Mouse (Mus musculus): Measurements from ENCODE around the gene Olfr308.
"Not testable (repeated sequence)": the region's sequence is repeated elsewhere in the genome, so short reads cannot be mapped to it uniquely, and the experiment has no call there.

The Olfr308 gene

DNA sequence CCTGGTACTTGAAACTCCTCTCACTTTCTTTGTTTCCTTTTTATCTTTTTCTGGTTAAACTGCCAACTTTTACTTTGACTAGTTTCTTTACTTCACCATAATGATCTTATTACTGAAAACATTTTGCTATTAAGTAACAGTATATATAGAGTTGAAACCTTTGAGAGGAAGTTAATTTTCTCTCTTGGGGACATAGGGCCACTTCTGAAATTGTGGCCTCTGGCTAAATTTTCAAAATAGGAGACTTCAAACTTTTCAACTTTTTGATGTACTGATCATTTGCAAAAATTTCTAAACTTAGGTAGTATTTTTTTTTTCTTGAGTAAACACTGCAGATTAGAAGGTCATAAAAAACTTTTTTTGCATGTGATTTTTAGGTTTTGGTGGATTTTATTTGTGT, at the start of gene Olfr308:
Gene Olfr308, minus strand, starts transcription at position 101 of the 400 bp plus-strand sequence.
- DNase-seq (ENCODE audit: low spot score in 2 of 2) = no peak

DNA sequence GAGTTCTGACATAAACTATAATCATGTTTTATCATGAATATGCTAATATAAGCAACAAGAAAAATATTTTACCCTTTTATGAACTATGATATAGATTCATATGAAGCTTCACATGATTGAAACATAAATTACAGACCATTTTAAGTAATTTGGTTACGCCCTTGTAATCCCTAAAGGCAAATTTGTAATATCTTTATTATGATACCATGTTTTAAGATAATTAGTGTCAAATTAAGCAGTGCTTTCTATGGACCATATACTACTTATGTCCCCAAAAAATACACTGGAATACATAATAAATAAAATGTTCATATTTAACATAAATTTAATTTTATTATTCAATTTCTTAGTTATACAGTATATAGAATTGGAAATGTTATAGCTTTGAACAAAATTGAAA, 41.4 kb upstream of the Olfr308 start, which contains the start of gene Olfr305:
Gene Olfr305, minus strand, starts transcription at position 101 of the 400 bp plus-strand sequence.
- no peak for DNase-seq (ENCODE audit: low spot score in 2 of 2)

DNA sequence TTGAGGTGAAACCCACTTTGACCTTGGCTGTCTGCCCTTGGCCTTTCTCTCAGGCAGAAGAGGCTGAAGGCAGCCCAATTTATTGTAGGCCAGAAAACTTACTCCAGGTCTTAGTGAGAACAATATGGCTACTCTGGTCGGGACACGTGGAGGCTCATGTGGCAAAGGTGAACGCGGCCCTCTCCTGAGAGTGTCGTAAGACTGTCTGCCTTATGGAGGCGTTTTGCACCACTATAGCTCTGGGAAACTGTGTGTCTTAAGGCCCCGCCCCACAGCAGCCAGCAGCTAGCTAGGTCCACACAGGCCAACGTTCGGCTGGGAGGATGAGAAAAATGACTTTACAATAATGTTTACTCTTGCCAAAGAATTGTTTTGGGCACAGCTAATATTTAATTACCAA, 20.9 kb upstream of the Olfr308 start:
- not testable (repeated sequence) for DNase-seq (ENCODE audit: low spot score in 2 of 2)

DNA sequence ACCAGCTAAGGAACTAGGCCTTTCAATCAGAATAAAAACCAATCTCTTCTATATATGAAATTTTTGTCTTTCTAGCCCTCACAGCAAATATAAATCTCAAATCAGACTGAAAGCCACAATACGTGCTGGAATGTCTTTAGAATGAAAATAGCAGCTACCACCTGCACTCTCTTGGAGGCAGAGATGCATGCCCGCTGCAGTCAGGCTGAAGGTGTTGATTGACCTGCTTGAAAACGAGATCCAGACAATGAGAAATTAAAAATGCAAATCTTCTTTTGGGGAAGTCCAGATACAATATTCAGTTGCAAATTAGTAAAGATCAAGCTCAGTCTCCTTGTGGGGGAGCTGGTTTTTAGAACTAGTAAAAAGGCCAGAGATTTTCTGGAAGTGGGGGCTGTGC, 18.8 kb upstream of the Olfr308 start:
- no peak for DNase-seq (ENCODE audit: low spot score in 2 of 2)

DNA sequence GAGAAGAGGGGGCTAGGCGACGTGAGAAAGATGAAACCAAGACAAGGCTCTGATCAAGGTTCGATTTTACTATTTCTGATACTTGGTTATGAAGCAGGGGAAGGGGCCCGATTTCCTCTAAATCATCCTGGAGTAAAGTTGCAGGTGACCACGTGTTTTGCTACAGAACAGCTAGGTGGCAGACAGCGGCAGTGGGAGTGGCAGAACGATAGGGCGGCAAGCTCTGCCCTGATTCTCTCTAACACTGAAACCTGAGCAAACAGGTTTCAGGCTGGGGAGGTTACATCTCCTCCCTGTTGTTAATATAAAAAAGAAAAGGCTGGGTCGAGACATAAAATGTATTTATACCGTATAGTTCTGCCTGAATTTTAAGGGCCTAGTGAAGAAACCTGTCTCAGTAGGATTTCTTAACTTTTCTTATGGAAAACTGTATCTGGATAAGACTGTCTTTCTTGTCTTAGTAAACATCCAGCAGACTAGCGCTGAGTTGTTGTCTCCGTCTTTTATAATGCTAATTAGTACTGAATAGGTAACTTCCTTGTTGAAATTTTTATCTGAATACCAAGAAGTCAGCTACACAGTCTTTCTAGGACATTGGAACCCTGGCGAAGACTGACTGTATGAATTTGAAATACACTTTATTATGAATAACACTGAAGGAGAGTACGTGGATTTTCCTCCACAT, 17.6 kb upstream of the Olfr308 start:
- no peak for DNase-seq (ENCODE audit: low spot score in 2 of 2)

DNA sequence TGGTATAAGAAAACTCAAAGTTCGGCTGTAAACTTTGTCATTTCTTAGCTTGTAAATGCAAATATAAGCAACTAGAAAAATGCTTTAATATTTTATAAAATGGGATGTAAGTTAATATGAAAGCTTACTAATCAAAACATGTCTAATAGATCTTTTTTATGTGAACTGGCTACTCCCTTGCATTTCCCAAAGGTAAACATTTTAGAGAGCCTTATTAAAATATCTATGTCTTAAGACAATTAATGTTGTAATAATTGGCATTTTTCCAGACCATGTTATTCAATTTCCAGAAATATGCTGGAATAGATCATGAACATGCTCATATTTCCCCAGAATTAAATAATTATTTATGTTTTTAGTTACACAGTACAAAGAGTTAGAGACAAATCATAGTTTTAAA, 12.1 kb upstream of the Olfr308 start, which contains the start of gene Olfr307:
Gene Olfr307, minus strand, starts transcription at position 101 of the 400 bp plus-strand sequence.
- DNase-seq (ENCODE audit: low spot score in 2 of 2) = no peak

DNA sequence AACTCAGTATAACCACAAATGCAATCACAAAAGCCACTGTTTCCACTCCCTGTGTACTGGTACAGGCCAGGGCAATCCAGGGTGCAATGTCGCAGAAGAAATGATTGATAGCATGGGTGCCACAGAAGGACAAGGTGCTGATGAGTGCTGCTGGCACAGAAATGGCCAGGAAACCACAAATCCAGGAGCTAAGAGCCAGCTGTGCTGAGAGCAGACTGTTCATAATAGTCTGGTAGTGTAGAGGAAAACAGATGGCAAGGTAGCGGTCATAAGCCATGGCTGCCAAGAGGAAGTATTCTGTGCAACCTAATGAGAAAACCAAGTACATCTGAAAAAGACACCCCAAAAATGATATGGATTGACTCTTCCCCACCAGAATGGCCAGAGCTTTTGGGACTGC, 4.1 kb downstream of the Olfr308 start:
- DNase-seq (ENCODE audit: low spot score in 2 of 2) = no peak

DNA sequence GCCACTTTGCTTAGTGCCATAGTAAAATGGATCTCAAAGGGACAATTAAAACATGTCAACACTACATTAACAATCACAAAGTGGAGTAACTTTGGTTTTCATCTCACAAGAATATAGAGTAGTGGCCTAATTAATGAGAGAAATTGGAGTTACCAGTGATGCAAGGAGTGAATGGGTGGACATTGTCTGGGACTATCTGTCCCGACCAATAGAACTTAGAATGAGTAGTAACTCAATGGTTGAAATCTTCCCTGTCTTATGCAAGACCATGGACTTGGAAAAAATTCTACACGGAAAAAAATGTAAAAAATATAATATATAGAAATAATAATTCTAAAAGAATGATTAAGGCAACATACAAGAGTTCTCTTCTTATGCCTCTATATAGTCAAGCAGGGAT, 11.8 kb downstream of the Olfr308 start, which contains the start of gene Olfr309:
Gene Olfr309, minus strand, starts transcription at position 101 of the 400 bp plus-strand sequence.
- no peak for DNase-seq (ENCODE audit: low spot score in 2 of 2)

DNA sequence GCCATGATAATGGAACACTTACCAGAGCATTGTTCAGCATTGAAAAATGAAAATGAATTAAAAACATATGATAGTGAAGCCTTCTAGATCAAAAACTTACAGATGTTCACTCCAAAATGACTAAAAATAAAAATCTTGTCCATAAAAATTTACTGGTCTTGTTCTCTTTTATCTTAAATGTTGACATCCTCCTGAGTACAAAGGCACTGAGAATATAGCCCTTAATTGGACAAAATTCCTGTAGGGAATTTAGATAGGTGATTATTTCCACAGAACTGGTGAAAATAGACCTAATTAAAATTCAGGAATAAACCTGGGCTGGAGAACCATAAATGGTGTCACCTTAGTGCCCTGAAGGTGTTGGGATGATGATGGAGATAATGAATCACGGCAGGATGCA, 48.4 kb downstream of the Olfr308 start, which contains the start of gene Olfr310:
Gene Olfr310, minus strand, starts transcription at position 101 of the 400 bp plus-strand sequence.
- no peak for DNase-seq (ENCODE audit: low spot score in 2 of 2)

Measured in frontal cortex, postnatal 10 days (tissue).